Mouse (Mus musculus) heart, adult 2 months (tissue): ENCODE results near the gene Olfr13.
"Not testable (repeated sequence)": the region's sequence is repeated elsewhere in the genome, so short reads cannot be mapped to it uniquely, and the experiment has no call there.

Experiments
- CTCF ChIP-seq: fragments of 200-600 bp; IDR thresholded peaks from 2 replicates; pipeline ENCODE4 v1.8.1; 2022; ENCODE audit warnings: antibody characterized with exemption, mild to moderate bottlenecking, moderate library complexity
- POLR2A ChIP-seq: fragments of 200-500 bp; IDR thresholded peaks from 2 replicates; pipeline ENCODE4 v1.6.1; 2011; ENCODE audit warnings: mild to moderate bottlenecking, low read depth, low read length, control low read depth; ENCODE audit not compliant: insufficient read depth

DNA sequence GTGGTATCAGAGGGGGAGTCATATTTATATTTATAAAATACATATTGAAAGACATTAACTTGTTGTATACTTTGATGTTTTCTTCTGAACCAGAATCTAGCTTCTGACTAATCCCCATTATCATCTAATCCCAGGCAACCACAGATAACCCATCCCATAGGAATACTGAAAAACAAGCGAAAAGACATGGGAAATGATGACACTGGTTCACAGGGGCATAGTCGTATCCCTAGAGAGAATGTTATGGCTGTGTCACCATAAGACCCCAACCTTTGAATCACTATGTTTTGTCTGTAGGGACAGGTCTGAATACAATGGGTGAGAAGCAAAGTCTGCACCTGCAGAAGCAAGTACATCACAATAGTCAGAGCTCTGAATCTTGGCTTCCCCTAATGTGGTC lies 25.7 kb upstream of the Olfr13 start, which contains the start of gene Olfr237-ps1:
- not testable (repeated sequence) for TF ChIP-seq POLR2A, CTCF
